Mouse (Mus musculus): ENCODE results near the gene Taf11. TPM values are rescaled to one million over a fixed set of nuclear protein-coding genes. Genes with fewer than 3 reads are reported as not detected.

Taf11 gene
- total RNA-seq, 2 experiments from 2014 or later = 16.8 to 17.4 TPM

DNA sequence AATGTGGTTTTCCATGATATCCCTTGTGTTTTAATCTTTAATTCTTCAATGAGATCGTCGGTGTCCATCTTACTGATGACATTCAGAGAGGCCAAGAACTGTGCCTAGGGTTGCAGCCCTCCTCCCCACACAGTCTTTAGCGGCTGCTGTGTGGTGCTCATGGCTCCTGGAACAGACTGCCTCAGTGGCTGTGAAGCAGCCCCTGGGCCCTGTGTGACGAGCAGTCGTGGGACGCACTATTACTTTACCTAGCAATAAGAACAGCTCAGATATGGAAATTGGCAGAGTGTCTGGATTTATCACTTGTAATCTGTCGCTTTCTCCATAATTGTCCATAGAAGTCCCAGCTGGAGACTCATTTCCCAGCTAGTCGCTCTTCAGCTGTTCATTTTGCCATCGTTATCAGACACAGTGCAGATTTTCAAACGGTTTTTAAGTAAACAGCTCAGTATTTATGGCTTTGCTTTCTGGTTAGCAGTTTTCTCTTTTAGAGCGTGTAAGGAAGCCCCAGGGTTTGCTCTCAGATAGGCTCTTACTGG lies 12.6 kb upstream of the Taf11 start:
- no peak for DNase-seq (ENCODE audit: low spot score)

DNA sequence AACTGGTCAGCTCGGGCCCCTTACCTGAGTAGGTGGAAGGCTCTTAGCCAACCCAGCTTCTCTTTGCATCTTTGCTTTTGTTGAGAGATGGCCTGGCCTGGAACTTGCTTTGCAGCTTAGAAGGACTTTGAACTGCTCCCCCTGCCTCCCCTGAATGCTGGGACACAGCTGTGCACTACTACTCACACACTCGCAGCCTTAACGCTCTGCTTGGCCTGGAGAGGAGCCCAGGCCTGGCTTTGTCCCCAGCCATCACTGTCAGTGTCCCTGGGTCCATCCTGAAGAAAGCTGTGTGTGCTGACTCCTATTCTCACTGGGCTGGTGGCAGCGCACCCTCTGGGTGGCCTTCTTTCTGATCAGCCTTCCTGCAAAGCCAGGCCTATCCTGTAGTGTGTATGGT lies 11.0 kb upstream of the Taf11 start:
- no peak for DNase-seq (ENCODE audit: low spot score)

DNA sequence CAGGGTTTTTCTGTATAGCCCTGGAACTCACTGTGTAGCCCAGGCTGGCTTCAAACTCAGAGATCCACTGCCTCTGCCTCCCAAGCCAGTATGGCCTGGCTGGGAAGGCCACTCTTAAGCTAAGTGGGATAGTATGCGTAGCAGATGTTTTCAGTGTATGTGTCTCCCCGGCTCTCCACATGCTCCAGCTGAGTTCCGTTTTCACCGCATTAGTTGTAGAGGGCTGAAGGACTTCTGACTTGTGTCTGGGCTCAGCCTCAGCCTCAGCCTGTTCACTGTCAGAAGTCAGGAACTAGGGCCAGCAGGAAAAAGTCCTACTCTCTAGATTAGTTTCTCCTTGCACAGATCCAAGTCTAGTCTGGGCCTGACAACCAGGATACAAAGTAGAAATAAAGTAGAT lies 6.7 kb upstream of the Taf11 start:
- no peak for DNase-seq (ENCODE audit: low spot score)

DNA sequence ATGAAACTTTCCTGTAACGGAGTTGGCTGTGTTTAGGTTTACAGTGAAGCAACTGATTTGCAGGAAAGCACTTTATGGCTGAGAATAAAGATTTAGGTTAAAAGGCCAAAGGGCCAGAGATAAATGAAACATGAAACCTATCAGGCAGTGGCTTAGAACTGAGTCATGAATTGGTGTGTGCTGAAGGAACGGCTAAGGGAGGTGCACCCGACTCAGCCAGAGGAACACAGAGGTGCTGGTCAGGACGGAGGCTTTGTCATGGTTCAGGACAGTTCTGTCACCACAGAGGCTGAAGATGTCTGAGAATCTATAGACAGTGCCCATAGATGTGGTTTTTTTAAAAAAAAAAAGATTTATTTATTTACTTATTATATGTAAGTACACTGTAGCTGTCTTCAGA lies 5.1 kb upstream of the Taf11 start:
- no peak for DNase-seq (ENCODE audit: low spot score)

DNA sequence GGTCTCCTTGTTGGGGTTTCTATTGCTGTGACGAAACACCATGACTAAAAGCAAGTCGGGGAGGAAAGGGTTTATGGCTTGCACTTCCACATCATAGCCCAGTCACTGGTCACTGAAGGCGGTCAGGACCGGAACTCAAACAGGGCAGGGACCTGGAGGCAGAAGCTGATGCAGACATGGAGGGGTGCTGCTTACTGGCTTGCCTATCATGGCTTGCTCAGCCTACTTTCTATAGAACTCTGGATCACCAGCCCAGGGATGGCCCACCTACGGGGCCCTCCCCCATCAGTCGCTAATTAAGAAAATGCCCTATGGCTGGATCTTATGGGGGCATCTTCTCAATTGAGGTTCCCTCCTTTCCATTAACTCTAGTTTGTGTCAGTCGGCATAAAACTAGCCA lies 1.7 kb upstream of the Taf11 start:
- DNase-seq (ENCODE audit: low spot score) = no peak

DNA sequence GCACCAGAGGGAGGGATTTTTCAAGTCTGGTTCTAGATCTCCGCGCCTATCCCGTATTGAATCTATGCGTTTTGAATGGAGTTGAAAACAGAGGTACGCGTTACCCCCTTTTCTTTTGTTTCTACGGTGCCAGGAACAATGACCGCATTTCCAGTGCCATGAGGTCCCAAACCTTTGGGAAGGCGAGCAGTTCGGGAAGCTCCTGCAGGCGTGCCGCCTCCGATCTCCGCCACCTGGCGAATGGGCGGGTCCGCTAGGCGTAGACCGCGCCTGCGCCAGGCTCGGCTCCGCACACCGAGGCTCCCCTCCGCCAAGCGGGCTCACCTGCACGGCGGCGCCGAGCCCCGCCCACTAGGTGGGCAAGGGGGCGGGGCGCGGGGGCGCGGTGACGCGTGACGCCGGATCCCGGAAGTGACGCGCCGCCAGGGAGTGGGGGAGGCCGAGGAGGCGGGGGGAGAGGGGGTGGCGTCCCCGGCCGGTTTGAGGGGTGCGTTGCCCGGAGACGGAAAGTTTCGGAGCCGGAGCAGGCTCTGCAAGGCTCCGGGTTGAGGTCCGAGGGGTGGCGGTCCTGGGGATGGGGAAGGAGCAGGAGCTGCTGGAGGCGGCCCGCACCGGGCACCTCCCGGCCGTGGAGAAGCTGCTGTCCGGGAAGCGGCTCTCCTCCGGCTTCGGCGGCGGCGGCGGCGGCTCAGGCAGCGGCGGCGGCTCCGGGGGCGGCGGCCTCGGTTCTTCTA lies 589 bp downstream of the Taf11 start, which contains the start of gene Anks1:
TSS of gene Anks1 (plus strand) at position 419 of the 734 bp plus-strand sequence.
- peak; percentile 81 for DNase-seq (ENCODE audit: low spot score)

DNA sequence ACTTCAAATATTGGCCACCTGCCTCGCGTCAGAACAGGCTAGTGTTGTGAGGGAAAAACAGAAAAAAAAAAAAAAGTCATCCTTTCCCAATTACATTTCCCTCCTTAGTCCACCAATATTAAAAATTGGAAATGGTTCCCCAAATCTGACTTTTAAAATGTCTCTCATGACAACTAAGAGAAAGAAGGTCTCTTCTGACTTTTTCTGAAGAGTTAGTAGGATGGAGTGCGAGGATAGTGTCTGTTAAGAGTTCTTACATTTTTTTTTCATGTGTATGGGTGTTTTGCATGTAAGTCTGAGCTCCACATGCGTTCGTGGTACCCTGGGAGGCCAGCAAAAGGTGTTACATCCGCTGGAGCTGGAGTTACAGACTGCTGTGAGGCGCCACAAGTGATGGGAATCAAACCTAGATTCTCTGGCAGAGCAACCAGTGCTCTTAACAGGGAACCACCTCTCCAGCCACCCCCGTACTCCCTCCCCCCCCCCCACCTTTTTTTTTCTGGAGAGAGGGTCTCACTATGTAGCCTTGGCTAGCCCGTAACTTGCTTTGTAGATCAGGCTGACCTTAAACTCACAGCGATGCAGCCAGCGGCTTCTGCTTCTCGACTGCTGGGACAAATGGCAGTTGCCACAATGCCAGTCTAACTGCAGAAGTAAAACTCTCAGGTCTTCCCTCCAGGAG lies 1.3 kb downstream of the Taf11 start:
- no peak for DNase-seq (ENCODE audit: low spot score)

DNA sequence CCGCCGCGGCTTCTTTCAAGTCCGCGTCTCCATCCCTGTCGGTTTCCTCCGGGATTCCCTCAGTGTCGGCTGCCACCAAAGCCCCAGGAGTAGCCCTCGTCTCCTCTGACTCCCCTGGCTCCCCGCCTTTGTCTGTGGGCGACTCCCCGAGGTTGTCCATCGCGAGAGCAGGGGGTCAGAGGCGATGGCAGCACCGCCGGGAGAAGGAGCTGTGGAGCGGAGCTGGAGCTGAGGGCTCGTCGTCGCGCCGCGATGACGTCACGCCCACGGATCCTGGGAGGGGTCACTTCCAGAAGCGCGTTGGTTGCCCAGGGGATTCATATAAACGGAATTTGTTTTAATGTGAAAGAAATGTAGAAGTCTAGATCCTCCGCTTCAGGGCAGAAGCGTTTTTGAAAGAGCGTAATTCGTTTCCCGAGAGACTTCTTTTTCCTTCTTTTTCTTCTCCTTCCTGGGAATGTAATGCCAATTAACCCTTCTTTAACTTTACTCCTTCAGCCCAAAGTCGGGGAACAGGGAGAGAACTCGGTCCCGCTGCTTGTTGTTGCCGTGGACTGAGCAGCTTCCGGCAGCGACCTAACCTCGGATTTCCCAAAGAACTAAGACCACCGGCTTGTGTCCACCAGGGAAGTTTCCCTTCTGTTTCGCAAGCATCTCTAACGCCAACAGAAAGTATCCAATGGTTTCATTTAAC lies 2.0 kb downstream of the Taf11 start:
- peak; percentile 94 for DNase-seq (ENCODE audit: low spot score)

DNA sequence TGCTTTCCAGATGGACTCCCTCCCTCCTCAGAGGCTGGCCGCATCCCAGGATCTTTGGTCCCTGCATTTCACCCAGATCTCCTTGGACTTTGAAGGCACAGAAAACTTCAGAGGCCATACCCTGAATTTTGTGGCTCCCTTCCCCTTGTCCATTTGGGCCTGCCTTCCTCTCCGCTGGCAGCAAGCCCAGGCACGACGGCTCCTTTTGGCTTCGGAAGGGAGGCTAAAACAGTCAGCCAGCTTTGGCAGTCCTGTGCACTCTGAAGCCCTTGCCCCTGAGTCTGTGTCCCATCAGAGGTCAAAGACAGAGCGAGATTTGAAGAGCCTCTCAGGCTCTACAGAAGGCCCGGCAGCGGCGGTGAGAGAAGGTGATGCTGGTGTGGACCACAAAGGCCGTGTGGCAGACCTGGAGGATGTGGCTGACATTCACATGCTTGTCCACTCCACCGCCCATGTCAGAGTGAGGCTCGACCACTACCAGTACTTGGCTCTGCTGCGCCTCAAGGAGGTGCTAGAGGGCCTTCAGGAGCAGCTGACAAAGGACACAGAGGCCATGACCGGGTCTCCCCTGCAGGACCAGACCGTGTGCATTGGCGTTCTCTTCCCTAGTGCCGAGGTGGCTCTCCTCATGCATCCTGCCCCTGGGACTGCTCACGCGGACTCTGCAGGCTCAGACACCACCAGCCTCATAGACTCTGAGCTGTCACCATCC lies 23.0 kb downstream of the Taf11 start:
- peak; percentile 13 for DNase-seq (ENCODE audit: low spot score)

DNA sequence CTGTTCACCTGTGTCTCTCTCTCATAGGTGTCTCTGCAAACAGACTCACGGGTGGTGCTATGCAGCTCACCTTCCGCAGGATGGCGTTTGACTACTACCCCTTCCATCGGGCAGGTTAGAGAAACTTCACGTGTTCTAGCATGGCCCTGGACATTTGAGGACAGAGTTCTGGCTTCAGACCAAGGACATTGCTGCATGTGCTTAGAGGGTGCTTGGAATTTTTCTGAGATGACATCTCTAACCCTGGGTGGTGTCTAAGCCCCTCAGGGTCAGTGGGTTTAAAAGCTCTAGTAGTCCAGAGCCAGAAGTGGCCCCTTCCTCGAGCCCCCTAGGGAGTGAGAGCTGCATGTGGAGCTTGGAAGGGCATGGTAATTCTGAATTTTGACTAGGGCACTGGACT lies 25.6 kb downstream of the Taf11 start:
- DNase-seq (ENCODE audit: low spot score) = no peak

DNA sequence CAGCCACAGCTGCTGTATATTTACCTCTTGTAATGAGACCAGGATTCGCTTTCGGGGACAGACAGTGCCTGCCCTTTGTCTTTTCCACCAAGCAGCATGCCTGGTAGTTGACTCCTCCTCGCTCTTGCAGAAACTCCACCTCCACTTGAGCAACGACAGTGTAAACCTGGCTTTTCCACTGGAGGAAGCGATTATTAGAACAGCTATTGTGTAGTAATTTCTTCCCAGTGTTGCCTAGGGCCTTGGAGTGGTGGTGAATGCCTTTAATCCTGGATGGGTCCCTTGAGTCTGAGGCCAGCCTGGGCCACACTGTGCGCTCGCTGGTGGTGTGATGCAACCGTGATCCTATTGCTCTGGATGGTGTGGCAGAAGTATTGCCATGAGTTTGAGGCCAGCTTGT lies 26.5 kb downstream of the Taf11 start:
- no peak for DNase-seq (ENCODE audit: low spot score)

DNA sequence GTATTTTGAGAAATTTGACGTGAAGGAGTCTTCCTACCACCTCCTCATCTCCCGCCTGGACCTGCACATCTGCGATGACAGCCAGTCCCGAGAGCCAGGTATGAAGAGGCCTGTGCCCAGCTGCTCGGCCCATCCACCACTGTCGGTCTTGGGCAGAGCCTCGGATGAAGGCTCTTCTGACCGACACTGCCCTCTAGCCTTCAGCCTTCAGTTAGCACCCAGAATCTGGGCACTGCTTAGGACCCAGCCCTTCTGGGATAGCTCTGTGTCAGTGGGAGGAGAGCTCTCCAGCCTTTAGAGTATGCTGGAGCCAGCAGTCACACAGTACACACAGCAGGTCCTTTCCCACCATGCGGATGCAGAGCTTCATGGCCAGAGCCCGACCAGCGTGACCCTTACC lies 28.1 kb downstream of the Taf11 start:
- peak; percentile 34 for DNase-seq (ENCODE audit: low spot score)

DNA sequence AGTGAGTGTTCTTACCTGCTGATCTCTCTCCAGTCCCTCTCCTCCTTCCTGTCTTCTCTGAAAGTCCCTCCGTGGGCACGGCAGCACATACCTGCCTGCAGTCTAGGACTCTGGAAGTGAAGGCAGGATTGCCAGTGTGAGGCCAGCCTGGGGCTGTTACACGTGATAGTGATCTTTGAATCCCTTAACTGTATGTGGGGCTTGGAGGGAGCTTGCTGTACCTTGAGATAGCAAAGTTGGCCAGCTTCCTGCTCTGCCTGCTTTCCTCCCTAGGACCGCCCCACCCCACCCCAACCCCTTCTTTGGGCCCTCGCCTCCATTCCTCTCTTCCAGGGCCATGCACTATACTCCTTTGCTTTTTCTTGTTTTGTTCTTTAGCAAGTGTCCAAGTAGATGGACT lies 35.1 kb downstream of the Taf11 start:
- DNase-seq (ENCODE audit: low spot score) = no peak

DNA sequence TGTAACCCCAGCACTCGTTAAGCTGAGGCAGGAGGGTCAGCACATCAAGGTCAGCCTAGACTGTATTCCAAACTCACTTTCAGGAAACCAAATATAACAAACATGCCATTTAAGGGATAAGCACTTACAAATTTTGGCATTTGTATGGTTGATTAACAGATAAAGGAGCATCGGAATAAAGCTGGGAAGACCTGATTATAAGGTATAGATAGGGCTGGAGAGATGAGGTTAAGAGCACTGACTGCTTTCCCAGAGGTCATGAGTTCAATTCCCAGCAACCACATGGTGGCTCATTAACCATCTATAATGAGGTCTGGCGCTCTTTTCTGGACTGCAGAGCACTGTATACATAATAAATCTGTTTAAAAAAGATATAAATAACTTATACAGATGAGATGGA lies 36.1 kb downstream of the Taf11 start:
- no peak for DNase-seq (ENCODE audit: low spot score)

DNA sequence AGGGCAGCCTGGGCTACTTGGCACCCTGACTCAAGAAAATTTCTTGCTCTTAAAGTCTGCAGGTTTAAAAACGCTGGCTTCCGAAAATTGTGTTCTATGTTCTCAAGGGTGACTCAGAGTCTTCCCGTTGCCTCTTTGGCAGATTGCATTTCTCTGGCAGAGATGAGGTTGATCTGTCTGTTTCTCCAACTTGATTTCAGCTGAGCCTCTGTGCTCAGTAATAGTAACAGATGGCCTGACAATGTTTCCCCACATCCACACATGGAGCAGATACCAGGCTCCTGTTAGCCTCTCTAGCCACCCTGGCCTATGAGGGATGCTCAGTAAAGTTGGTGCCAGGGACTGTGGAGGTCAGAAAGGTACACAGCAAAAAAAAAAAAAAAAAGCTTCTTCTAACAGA lies 37.8 kb downstream of the Taf11 start:
- DNase-seq (ENCODE audit: low spot score) = peak; percentile 20

DNA sequence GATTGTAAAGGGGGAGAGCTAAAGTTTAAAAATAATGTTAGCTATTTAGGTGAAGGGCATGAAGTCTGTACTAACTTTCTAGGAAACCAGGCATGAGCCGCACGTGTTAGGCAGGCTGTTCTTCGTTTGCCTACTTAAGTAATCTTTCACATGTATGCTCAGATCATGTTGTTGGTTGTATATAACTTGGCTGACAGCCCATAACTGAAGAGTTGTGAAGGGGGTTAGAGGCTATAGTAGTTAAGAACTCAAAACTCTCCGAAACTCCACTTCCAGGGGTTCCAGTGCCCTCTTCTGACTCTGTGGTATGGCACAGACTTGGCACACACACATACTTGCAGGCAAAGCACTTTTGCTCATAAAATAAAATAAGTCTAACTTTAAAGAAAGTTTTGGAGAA lies 42.9 kb downstream of the Taf11 start:
- no peak for DNase-seq (ENCODE audit: low spot score)

DNA sequence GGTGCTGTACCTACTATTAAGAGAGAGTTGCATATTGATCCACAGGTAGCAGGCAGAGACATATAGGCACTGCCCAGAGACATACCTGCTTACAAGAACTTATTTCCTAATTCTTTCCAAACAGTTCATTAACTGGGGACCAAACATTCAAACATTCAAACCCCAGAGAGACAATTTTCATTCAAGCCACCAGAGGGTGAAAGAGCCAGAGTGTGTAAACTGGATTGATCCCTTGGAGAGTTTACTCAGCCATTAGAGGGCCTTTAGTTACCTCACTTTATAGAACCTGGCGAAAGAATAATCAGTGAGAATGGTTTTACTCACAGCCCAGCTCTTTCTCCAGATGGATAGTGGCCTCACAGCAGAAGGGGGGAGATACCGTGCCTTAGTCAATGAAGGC lies 44.2 kb downstream of the Taf11 start:
- no peak for DNase-seq (ENCODE audit: low spot score)

DNA sequence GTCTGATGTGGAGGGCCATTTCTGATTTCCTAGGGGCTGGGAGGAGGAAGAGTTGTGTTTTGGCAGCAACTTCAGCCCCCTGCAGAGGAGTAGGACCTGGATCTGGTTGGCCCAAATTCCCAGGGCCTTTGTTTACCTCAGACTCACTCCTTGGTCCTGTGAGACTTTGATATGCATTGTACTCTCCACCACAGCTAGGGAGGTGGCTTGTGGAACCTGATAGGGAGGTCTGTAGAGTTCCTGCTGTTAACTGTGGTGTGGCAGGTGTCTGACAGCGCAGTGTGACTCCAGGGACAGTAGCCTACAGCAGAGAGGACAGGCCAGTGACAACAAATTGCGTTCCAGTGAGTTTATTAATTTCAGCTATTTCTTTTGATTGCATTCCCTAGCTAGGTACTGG lies 50.5 kb downstream of the Taf11 start:
- DNase-seq (ENCODE audit: low spot score) = no peak

DNA sequence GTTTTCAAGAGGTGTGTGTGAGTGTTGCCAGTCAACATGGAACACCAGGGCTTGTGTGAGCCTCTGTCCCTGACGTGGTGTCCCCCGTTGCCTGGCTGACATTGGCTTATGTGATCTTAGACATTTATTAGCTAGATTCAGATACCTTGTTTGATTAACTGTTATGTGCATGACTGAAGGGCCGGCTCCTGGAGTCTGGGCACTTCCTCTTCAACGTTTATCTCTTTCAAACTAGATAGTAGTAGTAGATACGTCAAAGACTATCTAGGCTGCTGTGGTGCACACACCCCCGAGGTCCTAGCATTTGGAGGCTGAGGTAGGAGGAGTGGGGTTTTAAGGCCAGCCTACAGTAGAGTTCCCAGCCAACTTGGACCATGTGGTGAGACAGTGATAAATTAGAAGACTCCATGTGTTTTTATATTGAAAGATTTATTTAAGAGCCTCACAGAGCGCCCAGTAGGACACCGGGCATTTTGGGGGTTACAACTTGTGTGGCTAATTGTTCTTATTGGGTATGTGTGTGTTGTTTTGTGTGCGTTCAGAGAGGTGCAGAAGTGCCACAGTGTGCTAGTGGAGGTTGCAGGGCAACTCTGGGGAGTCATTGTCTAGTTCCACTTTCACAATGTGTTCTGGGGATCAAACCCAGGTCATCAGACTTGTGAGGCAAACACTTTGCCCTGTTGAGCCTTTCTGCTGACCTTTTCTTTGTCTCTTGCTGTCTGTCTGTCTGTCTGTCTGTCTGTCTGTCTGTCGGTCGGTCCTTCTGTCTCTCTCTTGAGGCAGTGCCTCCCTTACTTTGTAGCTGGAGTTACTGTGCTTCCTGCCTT lies 51.8 kb downstream of the Taf11 start:
- no peak for DNase-seq (ENCODE audit: low spot score)

DNA sequence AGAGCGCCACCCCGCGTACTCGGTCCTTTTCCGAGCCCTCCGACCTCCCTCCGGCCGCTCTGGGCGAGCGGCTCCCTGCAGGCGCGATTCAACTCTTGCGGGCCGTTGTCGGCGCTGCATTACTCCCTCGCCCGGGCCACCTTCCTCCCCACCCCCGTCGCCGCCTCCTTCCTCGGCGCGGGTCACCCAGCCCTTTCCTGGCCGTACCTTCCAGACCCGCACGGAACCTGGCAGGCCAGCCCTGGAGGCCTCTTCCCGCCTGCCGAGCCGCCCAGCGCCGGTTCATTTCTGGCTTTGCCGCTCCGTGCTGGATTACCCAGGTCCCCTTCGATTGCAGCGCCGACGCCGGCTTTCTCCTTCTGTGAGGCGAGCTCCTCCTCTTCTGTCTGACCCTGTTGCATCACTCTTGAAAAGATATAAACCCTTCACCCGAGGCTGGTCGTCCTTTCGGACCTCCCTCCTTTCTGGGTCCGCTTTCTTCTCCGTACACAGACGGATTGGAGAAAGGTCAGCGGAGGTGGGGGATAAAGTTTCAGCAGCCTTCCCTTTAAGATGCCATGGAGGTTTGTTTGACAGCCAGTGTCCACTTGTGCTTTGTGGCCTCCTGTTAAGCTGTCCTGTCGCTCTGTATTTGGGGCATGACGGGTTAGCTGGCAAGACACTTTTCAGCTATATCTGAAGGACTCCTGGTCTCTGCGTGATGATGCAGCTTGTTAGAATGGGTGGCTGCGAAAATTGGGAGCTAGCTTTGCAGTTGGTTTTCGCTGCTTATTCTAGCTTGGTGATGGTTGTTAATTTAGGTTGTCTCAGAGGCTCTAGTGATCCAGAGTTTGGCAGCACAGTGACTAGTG lies 52.6 kb downstream of the Taf11 start:
- DNase-seq (ENCODE audit: low spot score) = peak; percentile 44
